Mouse (Mus musculus): ENCODE measurements around the gene Nfkbib. TPM values are rescaled to one million over a fixed set of nuclear protein-coding genes. Genes with fewer than 3 reads are reported as not detected.

Nfkbib gene
- polyA plus RNA-seq (2011; ENCODE audit: insufficient read depth, insufficient read length, low replicate concordance, missing spikeins) = 7.9 and 12.1 TPM in 2 replicates

GRCm38 (mm10) chr7:28767462-28767965 lies at the start of gene Nfkbib:
TSS of gene Nfkbib (minus strand) at chr7:28767512.
- Histone ChIP-seq H3K4me3 (replicated peaks; ENCODE audit: control insufficient read depth, low read depth, low read length) (peak within 1 kb of the TSS; percentile 94), H3K27ac (ENCODE audit: control insufficient read depth, insufficient read depth, low read depth, low read length, poor library complexity) (no peak within 1 kb of the TSS), H3K4me1 (ENCODE audit: control insufficient read depth, insufficient read depth, low read length) (peaks cover 4% of the 10 kb centered on the region; the same call in 1 of the 2 replicates)
- 66% methylated on average over 7 of the region's 7 CpGs for WGBS
- TF ChIP-seq POLR2A (IDR thresholded peaks at IDR 0.05; ENCODE audit: borderline replicate concordance, control insufficient read depth, low read depth, low read length) (no peak), CTCF (IDR thresholded peaks at IDR 0.05; ENCODE audit: control insufficient read depth, insufficient read depth, low read length) (no peak)

GRCm38 (mm10) chr7:28816920-28817319 lies 49.6 kb upstream of the Nfkbib start:
- no peak overlapping the region for H3K4me3 ChIP-seq (replicated peaks; ENCODE audit: control insufficient read depth, low read depth, low read length)
- WGBS = 89% methylated on average over 10 of the region's 10 CpGs
- H3K4me1 ChIP-seq (ENCODE audit: control insufficient read depth, insufficient read depth, low read length) = peaks cover 4% of the 10 kb centered on the region; the same call in 1 of the 2 replicates
- TF ChIP-seq CTCF (IDR thresholded peaks at IDR 0.05; ENCODE audit: control insufficient read depth, insufficient read depth, low read length) (no peak), POLR2A (IDR thresholded peaks at IDR 0.05; ENCODE audit: borderline replicate concordance, control insufficient read depth, low read depth, low read length) (no peak)
- no peak overlapping the region for H3K27ac ChIP-seq (ENCODE audit: control insufficient read depth, insufficient read depth, low read depth, low read length, poor library complexity)

- Histone ChIP-seq H3K4me1 (ENCODE audit: control insufficient read depth, insufficient read depth, low read length) (peaks cover 4% of the 10 kb centered on the region; the same call in 1 of the 2 replicates), H3K4me3 (replicated peaks; ENCODE audit: control insufficient read depth, low read depth, low read length) (no peak overlapping the region), H3K27ac (ENCODE audit: control insufficient read depth, insufficient read depth, low read depth, low read length, poor library complexity) (no peak overlapping the region)
- TF ChIP-seq POLR2A (IDR thresholded peaks at IDR 0.05; ENCODE audit: borderline replicate concordance, control insufficient read depth, low read depth, low read length) (peak; percentile 33; the same call in 1 of the 2 replicates), CTCF (IDR thresholded peaks at IDR 0.05; ENCODE audit: control insufficient read depth, insufficient read depth, low read length) (no peak)
- 66% methylated on average over 9 of the region's 9 CpGs for WGBS
These were observed 48.9 kb upstream of the Nfkbib start for GRCm38 (mm10) chr7:28816201-28816600.

GRCm38 (mm10) chr7:28815230-28815629 lies 47.9 kb upstream of the Nfkbib start:
- peaks cover 3% of the 10 kb centered on the region; the same call in 1 of the 2 replicates for H3K4me1 ChIP-seq (ENCODE audit: control insufficient read depth, insufficient read depth, low read length)
- no peak overlapping the region for H3K4me3 ChIP-seq (replicated peaks; ENCODE audit: control insufficient read depth, low read depth, low read length)
- TF ChIP-seq CTCF (IDR thresholded peaks at IDR 0.05; ENCODE audit: control insufficient read depth, insufficient read depth, low read length) = no peak
- TF ChIP-seq POLR2A (IDR thresholded peaks at IDR 0.05; ENCODE audit: borderline replicate concordance, control insufficient read depth, low read depth, low read length) = no peak
- H3K27ac ChIP-seq (ENCODE audit: control insufficient read depth, insufficient read depth, low read depth, low read length, poor library complexity) = no peak overlapping the region
- WGBS = 92% methylated on average over 9 of the region's 9 CpGs

- TF ChIP-seq POLR2A (IDR thresholded peaks at IDR 0.05; ENCODE audit: borderline replicate concordance, control insufficient read depth, low read depth, low read length) (no peak), CTCF (IDR thresholded peaks at IDR 0.05; ENCODE audit: control insufficient read depth, insufficient read depth, low read length) (no peak)
- WGBS = 58% methylated on average over 5 of the region's 5 CpGs
- Histone ChIP-seq H3K4me1 (ENCODE audit: control insufficient read depth, insufficient read depth, low read length) (peaks cover 3% of the 10 kb centered on the region; the same call in 1 of the 2 replicates), H3K4me3 (replicated peaks; ENCODE audit: control insufficient read depth, low read depth, low read length) (no peak overlapping the region), H3K27ac (ENCODE audit: control insufficient read depth, insufficient read depth, low read depth, low read length, poor library complexity) (no peak overlapping the region)
These were observed 47.2 kb upstream of the Nfkbib start for GRCm38 (mm10) chr7:28814306-28815034.

- H3K27ac ChIP-seq (ENCODE audit: control insufficient read depth, insufficient read depth, low read depth, low read length, poor library complexity) = no peak overlapping the region
- TF ChIP-seq POLR2A (IDR thresholded peaks at IDR 0.05; ENCODE audit: borderline replicate concordance, control insufficient read depth, low read depth, low read length) (no peak), CTCF (IDR thresholded peaks at IDR 0.05; ENCODE audit: control insufficient read depth, insufficient read depth, low read length) (no peak)
- no peak overlapping the region for H3K4me3 ChIP-seq (replicated peaks; ENCODE audit: control insufficient read depth, low read depth, low read length)
- peaks cover 3% of the 10 kb centered on the region; the same call in 1 of the 2 replicates for H3K4me1 ChIP-seq (ENCODE audit: control insufficient read depth, insufficient read depth, low read length)
- 66% methylated on average over 5 of the region's 5 CpGs for WGBS
These were observed 45.6 kb upstream of the Nfkbib start for GRCm38 (mm10) chr7:28812949-28813348.

GRCm38 (mm10) chr7:28812436-28812835 lies 45.1 kb upstream of the Nfkbib start:
- 39% methylated on average over 4 of the region's 4 CpGs for WGBS
- H3K27ac ChIP-seq (ENCODE audit: control insufficient read depth, insufficient read depth, low read depth, low read length, poor library complexity) = no peak overlapping the region
- H3K4me1 ChIP-seq (ENCODE audit: control insufficient read depth, insufficient read depth, low read length) = peaks cover 5% of the 10 kb centered on the region

GRCm38 (mm10) chr7:28811640-28812275 lies 44.4 kb upstream of the Nfkbib start:
- H3K4me3 ChIP-seq (replicated peaks; ENCODE audit: control insufficient read depth, low read depth, low read length) = peak overlapping the region; percentile 84
- 3% methylated on average over 7 of the region's 7 CpGs for WGBS
- TF ChIP-seq POLR2A (IDR thresholded peaks at IDR 0.05; ENCODE audit: borderline replicate concordance, control insufficient read depth, low read depth, low read length) = no peak
- TF ChIP-seq CTCF (IDR thresholded peaks at IDR 0.05; ENCODE audit: control insufficient read depth, insufficient read depth, low read length) = no peak
- peaks cover 7% of the 10 kb centered on the region for H3K4me1 ChIP-seq (ENCODE audit: control insufficient read depth, insufficient read depth, low read length)
- no peak overlapping the region; the same call in 1 of the 2 replicates for H3K27ac ChIP-seq (ENCODE audit: control insufficient read depth, insufficient read depth, low read depth, low read length, poor library complexity)

More at GRCm38 (mm10) chr7:28812436-28812835, 45.1 kb upstream of the Nfkbib start:
- no peak for TF ChIP-seq CTCF (IDR thresholded peaks at IDR 0.05; ENCODE audit: control insufficient read depth, insufficient read depth, low read length)
- TF ChIP-seq POLR2A (IDR thresholded peaks at IDR 0.05; ENCODE audit: borderline replicate concordance, control insufficient read depth, low read depth, low read length) = no peak
- H3K4me3 ChIP-seq (replicated peaks; ENCODE audit: control insufficient read depth, low read depth, low read length) = peak overlapping the region; percentile 3

All from bone marrow, adult 2 months (tissue).